Mouse (Mus musculus) c-Kit-positive CD71-negative TER-119-negative erythroid progenitor cells, embryonic 14.5 days (primary cell): Measurements from ENCODE around the gene Kcnj9.
A peak's percentile ranks its signal among the peaks of the same experiment; 100 is the strongest.

Source experiments
- DNase-seq: peaks from one replicate; pipeline ENCODE4 v3.0.0-alpha.2; 2013; ENCODE audit warnings: low read depth

Kcnj9 gene

DNA sequence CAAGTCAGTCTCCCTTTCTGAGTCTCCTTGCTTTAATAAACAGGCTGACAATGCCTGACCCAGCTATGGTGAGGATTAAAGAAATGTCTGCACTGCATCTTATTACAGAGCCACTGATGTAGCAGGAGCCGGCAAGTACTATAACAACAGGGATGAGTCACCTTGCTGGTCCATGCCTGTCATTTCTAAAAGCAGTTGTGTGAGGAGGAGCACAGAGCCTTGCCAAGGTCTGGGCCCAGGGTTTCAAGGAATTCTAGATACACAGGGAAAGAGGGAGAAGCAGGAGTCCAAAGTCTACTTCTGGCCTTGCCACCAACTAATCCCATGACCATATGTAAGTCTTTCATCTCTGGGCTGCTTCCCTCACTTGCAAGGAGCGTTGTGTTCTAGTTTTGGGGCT, 36.2 kb downstream of the Kcnj9 start:
- no peak for DNase-seq

DNA sequence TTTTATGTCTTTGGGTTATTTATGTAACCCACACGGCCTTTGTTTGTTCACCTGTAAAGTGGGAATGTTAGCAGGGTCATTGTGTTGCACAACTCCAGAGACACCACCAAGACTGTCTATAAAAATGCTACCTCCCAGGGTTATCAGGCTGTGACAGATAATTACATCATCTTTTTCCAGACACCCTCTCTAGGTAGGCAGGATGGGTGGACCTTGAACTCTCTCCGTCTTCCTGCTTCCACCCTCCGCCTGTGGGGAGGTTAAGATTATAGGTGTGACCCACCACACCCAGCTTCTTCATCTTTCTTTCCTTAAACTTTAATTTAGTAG, 39.5 kb downstream of the Kcnj9 start:
- DNase-seq = no peak

DNA sequence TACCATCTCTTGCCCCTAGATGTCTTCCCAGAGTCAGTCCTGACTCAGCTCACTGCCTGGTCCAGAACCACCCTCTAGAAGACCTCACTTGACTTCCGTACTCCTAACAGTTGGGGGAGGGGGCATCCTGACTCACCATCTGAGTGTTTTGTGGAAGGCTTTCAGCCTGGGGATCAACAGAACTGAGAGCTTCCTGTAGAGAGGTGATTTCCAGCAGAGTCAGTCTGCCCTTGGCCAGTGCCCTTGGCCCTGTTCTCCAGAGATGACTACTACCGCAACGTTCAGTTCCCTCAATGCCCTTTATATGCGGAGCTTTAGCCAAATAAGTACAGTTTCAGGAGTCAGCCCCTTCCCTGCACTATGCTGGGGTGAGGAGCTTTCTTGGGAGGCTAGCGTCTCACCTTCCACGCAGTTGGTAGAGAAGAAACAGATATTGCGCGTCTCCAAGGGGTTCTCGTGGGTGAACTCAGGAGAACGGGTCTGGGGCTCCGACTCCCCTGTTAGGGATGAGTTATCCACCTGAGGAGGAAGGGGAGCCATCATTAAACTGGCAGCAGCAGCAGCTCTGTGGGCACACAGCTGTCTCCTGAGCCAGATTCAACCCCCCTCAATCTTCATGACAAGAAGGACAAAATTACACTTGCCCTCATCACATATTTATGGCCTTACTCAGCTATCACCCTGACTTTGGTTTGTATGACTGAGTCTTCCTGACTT, 40.1 kb downstream of the Kcnj9 start:
- no peak for DNase-seq

DNA sequence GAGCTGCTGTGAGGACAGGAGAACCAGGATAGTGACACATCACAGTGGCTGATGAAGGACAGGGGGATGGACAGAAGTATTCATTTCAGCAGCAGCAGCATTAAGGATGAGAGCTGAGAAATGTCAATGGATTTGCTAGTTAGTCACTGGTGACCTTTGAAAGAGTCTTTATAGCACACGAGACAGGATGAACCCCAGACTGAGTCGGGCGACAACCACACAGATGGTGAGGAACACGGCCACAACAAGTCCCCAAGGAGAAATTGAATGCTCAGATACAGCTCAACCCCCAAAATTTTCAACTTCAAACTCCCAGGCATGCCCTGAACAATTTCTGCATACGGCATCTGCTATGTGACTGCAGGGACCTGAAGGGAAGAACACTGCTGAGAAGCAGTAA, 42.4 kb downstream of the Kcnj9 start:
- no peak for DNase-seq

DNA sequence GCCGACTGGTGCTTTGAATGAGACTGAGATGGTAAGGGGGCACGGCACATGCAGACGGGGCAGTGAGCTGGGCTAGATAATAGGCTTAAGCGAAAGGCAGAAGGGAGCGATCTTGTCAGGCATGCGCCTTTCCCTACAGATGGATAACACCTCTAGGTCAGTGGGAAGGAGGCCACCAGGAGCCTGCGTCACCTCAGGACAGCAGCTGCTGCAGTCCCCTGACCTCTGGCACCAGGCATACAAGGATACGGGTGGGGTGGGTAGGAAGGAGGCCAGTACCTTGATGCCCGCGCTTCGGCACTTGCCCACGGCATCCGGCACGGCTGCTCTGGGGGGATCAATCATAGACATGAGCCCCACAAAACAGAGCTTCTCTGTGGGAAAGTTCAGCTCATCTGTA, 44.9 kb downstream of the Kcnj9 start:
- no peak for DNase-seq

DNA sequence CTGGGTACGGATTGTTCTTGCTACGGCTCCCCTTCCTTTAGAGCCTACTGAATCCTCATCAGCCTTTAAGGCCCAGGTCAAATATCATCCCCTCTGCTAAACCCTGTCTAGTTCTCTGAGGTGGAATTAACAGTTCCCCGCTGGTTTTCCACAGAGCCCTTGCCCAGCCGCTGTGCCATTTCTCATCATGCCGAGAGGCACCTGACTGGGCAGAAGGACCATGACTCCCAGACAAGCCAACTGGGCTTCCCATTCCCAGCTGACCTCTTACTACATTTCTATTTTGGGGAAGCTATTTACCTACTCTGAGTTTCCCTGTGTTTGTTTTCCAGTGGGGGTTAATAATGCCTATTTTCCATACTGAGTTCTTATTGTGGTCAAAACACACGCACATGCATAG, 46.0 kb downstream of the Kcnj9 start:
- DNase-seq = no peak

DNA sequence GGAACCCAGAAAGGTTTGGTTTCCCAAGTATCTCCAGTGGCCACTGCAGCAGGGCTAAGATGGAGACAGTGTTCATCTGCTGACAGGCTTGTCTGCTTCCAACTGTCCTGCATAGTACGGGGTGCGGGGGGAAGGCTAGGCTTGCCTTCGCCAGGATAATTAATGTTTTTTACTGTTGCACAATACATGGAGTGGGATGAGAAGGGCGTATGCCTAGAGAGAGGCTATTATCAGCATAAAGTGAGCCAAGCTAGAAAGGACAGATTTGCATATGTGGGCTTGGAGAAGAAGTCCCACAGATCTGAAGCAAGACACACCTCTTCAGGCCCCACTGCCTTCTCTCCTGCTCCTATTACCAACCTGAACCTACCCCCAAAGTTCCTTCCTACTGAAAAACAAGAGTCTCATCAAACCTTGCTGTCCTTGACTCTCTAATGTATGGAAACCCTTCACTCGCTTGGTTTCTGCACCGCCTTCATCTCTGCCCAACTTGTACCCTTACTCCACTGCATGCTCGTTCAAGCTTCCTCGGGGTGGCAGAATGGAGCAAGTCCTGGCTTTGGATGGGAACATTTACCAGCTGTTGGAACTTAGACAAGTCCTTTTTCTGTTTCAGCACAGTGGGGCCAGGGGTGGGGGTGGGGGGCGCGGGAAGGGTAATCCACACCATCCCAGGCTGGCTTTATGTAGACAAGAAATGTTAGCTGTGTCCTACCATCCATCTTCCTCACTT, 47.4 kb downstream of the Kcnj9 start:
- DNase-seq = no peak

DNA sequence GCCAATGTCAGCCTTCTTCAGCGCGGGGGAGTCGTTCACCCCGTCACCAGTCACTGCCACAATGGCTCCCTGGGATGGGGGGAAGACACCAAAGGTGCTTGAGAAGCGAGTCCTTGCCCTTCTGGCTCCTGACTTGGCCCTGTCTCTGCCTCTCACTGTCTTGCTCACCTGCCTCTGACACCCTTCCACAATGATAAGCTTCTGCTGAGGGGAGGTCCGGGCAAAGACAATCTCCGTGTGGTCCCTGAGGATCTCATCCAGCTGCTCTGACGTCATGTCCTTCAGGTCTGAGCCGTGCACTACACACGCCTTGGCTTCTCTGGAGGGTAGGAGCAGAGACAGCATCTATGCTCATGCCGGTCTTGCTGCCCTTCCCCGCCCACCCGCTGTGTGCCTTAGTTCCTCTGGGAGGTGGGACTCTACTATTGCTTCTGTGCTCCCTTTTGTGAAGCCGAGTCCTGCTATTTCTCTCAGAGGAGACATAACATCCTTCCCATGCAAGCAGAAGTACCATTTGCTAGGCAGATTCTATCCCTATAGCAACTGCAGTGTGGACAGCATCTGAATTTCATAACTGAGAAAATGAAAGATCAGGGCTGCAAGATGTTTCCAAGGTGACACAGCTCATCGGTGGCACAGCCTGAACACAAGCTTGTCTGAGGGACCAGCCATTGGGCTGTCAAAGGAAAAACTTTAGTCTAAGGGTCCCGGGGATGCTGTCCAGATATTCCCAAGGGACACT, 49.2 kb downstream of the Kcnj9 start:
- no peak for DNase-seq

DNA sequence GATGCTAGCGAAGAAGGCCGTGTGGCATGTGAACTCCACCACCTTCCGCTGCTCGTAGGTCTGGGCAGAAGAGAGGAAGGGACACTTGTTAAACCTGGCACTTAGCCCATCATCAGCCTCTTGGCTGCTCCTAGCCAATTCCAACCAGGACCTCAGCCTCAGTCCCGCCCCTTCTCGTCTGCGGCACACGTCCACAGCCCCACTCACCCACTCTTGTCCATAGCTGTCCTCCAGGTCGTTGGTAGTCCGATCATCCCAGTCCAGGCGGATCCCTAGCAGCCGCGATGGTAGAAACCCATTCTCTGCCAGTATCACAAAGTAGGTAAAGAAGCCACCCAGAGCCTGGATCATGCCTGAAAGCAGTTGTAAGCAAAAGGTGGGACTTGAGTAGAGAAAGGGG, 50.8 kb downstream of the Kcnj9 start:
- DNase-seq = no peak

DNA sequence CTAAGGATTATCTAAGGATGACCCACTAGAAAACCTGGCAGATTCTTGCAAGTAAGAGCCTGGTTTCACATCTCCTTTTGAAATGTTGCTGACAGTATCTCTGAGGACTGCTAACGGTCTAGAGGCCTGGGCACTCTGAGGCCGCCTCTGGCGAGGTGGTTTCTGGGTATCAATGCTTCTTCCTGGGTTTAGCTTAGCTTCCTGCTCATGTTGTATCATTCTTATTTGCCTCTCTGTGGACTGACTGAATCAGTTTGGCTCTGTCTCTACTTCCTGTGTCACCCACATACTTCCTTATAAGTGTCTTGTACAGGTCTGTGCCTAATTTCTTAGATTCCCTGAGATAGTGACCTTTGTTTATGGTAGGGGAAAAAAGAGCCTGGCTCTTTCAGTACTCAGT, 51.9 kb downstream of the Kcnj9 start:
- DNase-seq = peak; percentile 29

DNA sequence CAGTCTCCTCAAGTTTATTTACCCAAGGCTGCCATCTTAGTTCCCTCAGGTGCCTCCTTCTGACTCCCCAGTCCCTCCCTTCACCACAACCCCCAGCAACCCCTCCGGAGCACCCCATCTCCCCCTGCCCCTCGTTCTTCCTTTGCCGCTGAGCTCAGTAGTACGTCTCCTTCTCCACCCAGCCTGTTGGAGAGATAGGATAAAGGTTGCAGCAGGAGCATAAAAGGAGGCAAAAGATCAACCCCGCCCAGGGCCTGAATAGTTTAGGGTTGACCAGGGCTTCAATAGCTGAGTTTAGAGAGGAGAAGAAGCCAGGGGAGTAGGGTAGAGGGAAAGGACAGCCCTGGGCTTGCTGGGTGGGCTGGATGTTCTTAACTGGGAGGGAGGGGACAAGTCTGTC, 54.6 kb downstream of the Kcnj9 start:
- no peak for DNase-seq

DNA sequence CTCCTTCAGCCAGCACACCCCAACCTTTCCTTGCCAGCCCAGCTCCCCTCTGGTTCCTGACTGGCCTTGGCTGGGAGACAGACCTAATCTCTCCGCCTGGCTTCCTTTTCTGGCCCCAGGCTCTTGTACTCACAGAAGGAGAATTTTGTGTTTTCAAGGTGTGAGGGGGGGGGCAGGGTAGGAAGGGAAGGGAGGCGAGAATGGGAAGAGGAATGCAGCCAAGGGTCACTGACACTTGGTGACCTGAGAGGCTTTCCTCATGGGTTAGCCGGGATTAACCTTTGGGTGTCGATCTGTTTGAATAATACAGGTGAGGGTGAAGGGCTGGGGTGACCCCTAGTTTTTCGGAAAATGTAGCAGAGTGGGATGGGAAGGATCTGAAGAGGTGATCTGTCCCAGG, 55.0 kb downstream of the Kcnj9 start:
- DNase-seq = no peak

DNA sequence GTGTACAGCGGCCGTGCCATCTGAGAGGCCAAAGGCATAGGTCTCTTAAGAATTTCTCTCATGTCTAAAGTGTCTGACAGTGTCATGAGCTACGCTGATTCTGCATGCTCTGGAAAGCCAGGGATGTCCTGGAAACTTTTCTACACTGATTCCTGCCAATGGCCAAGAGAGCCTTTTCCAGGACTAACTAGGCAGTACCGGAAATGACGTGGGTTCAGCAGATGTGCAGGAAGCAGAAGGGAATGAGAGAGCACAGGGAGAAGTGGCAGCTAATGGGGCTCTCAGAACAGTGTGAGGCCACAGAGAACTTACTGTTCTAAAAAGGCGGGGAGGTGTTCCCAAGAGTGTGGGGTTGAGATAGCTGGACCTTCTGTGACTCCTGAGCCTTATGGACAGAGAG, 55.7 kb downstream of the Kcnj9 start:
- no peak for DNase-seq

DNA sequence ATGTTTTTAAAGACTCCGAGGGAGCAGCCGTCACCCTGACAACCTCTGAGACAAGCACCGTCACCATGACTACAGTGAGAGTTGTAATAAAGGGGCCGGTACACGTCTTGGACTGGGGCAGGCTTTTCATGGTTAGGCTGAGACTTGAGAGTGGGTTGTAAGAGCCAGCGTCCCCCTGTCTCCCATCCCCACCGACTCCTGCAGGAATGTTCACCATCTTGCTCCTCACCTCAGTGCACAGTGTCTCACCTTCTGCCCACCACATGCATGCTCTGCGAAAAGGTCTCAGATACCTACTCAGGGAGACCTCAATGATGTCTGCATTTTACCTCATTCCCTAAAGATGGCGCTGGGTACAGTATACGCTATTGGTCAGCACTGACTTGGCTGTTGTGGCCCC, 57.4 kb downstream of the Kcnj9 start:
- no peak for DNase-seq

DNA sequence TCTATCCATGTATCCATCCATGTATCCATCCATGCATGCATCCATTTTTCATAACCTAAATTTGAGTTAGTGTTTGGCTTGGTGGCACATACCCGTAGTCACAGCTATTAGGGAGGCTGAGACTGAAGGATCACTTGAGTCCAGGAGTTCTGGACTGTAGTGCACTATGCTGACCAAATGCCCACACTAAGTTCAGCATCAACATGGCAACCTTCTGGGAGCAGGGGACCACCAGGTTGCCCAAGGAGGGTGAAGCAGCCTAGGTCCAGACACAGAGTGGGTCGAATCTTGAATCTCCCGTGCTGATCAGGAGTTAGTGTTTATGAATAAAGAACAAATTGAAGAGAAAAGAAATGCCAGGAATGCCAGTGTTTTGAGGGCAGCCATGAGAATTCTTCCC, 57.9 kb downstream of the Kcnj9 start:
- no peak for DNase-seq
